ENCODE assay signal across 19 mouse cellular contexts in the genomic region with DNA sequence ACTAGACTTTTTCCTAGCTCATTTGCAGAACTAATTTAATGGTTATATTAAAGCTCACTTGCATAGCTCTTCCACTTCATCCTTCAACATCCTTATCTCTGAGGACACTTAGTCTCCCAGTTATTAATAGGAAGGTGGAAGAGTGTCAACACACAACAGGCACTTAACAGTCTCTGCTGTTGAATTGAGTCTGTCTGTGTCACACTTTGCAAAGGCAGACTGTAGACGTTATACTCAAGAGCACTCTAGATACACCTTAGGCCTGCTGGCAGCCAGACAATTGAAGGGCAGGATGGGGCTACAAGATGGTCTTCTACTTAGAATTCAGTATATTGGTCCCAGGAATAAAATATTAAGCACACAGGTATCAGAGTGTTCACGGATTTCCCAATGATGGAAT.
"Had no signal": no experiment of that assay in that cellular context is flagged by ENCODE, and none has a peak within 500 bp of the region (broad histone marks: within the 10 kb centered on the region; RNA-seq: fewer than 3 reads in every experiment).

No protein-coding gene starts in this region.

- H3K27me3 ChIP-seq: midbrain, embryonic 12.5 days; neural tube, embryonic 13.5 days; neural tube, embryonic 15.5 days had no signal

- ATAC-seq: midbrain, embryonic 16.5 days had no signal

- H3K4me3 ChIP-seq: midbrain, embryonic 10.5 days; midbrain, embryonic 12.5 days; myocyte; neural tube, embryonic 13.5 days; neural tube, embryonic 15.5 days had no signal

- DNase-seq: lung, adult 18-20 months; lung, embryonic 14.5 days; lung, postnatal 10 days; lung, postnatal 4 days; midbrain, embryonic 14.5 days; retina, postnatal 1 day; right cerebral cortex, adult 18-20 months; right cerebral cortex, postnatal 25 days; right cerebral cortex, postnatal 4 days; spleen, adult 18-20 months; thymus, adult 18-20 months; thymus, postnatal 14 days; thymus, postnatal 36 days had no signal

- H3K4me1 ChIP-seq: midbrain, embryonic 10.5 days; midbrain, embryonic 12.5 days; neural tube, embryonic 13.5 days; neural tube, embryonic 15.5 days had no signal

- H3K36me3 ChIP-seq: midbrain, embryonic 10.5 days; midbrain, embryonic 12.5 days; neural tube, embryonic 13.5 days; neural tube, embryonic 15.5 days had no signal

- H3K4me2 ChIP-seq: lung, embryonic 14.5 days; midbrain, embryonic 12.5 days; neural tube, embryonic 13.5 days; neural tube, embryonic 15.5 days had no signal

- H3K9ac ChIP-seq: lung, embryonic 14.5 days; midbrain, embryonic 12.5 days; neural tube, embryonic 13.5 days; neural tube, embryonic 15.5 days had no signal

- H3K27ac ChIP-seq: midbrain, embryonic 10.5 days; midbrain, embryonic 12.5 days; neural tube, embryonic 13.5 days; neural tube, embryonic 15.5 days had no signal

- H3K9me3 ChIP-seq: midbrain, embryonic 10.5 days; midbrain, embryonic 12.5 days; neural tube, embryonic 13.5 days; neural tube, embryonic 15.5 days had no signal
